18 mouse cellular contexts compared by ENCODE assay signal in genomic region chr8:41753481-41753880, GRCm38 (mm10).
DNase-seq lines count a peak whose midpoint lies in the region; ATAC-seq lines count a peak whose summit lies in the region.
"Had no signal": no experiment of that assay in that cellular context is flagged by ENCODE, and none has a peak within 500 bp of the region (broad histone marks: within the 10 kb centered on the region; RNA-seq: fewer than 3 reads in every experiment).

No protein-coding gene starts in this region.

- no peak for DNase-seq in frontal cortex, postnatal 10 days (ENCODE audit: low spot score in 2 of 2)
- peak; percentile 53 for DNase-seq in right cerebral cortex, adult 18-20 months
- DNase-seq in right cerebral cortex, postnatal 14 days, result no peak
- DNase-seq in left cerebral cortex, postnatal 14 days (ENCODE audit: low spot score in 2 of 2), result peak; percentile 7 to 58
- DNase-seq in right cerebral cortex, postnatal 36 days (ENCODE audit: low spot score in 2 of 2), result peak; percentile 2 to 33
- no peak for DNase-seq in lung, postnatal 36 days
- DNase-seq in heart, postnatal 36 days, result no peak
- DNase-seq: adrenal gland, postnatal 10 days; B cell, adult 2 months; cerebellum, adult 11-12 months; cerebellum, adult 9-10 months; cerebellum, postnatal 25 days; gastrocnemius, postnatal 10 days; heart, adult 2 months; heart, postnatal 14 days had no signal

- peak; percentile 99 for ATAC-seq in frontal cortex, adult (ENCODE audit: low TSS enrichment)
- ATAC-seq: CD4-positive, CD25-positive, alpha-beta regulatory T cell, adult 4 months; forebrain, embryonic 15.5 days had no signal

- intact Hi-C loops in left cerebral cortex, postnatal 14 days (cut with DNase I), result no loop called here
- intact Hi-C loops in heart, postnatal 36 days (cut with DNase I), result no loop called here

Comparison
In these comparisons a context has a peak if more than half of its experiments do, and no peak if none do; other contexts are left out.
1. DNase-seq: peak in right cerebral cortex, adult 18-20 months (single experiment), left cerebral cortex, postnatal 14 days (2 of 2) and right cerebral cortex, postnatal 36 days (2 of 2); none in frontal cortex, postnatal 10 days (0 of 2), right cerebral cortex, postnatal 14 days (single experiment), lung, postnatal 36 days (single experiment) and heart, postnatal 36 days (0 of 2).